Mouse (Mus musculus): Measurements from ENCODE around the gene Kif26b.
A peak's percentile ranks its signal among the peaks of the same experiment; 100 is the strongest.

Gene Kif26b

GRCm38 (mm10) chr1:178528431-178529351 lies at the start of gene Kif26b:
TSS of gene Kif26b (plus strand) at chr1:178529125.
- DNase-seq (ENCODE audit: low spot score in 2 of 2): peak; percentile 67 to 69

GRCm38 (mm10) chr1:178483854-178484253 lies 45.1 kb upstream of the Kif26b start:
- DNase-seq (ENCODE audit: low spot score in 2 of 2): no peak

- DNase-seq (ENCODE audit: low spot score in 2 of 2): no peak
Observed at GRCm38 (mm10) chr1:178485138-178485867, 43.6 kb upstream of the Kif26b start.

- DNase-seq (ENCODE audit: low spot score in 2 of 2): no peak
Observed at GRCm38 (mm10) chr1:178485868-178486220, 43.1 kb upstream of the Kif26b start.

GRCm38 (mm10) chr1:178486828-178487227 lies 42.1 kb upstream of the Kif26b start:
- DNase-seq (ENCODE audit: low spot score in 2 of 2): peak; percentile 43 to 59

- peak in 1 of 2 experiments; percentile 38 for DNase-seq (ENCODE audit: low spot score in 2 of 2)
Observed at GRCm38 (mm10) chr1:178489127-178489526, 39.8 kb upstream of the Kif26b start.

- no peak for DNase-seq (ENCODE audit: low spot score in 2 of 2)
Observed at GRCm38 (mm10) chr1:178491733-178492132, 37.2 kb upstream of the Kif26b start.

GRCm38 (mm10) chr1:178492493-178492892 lies 36.4 kb upstream of the Kif26b start:
- no peak for DNase-seq (ENCODE audit: low spot score in 2 of 2)

- no peak for DNase-seq (ENCODE audit: low spot score in 2 of 2)
Observed at GRCm38 (mm10) chr1:178496186-178496585, 32.7 kb upstream of the Kif26b start.

- no peak for DNase-seq (ENCODE audit: low spot score in 2 of 2)
Observed at GRCm38 (mm10) chr1:178496841-178497240, 32.1 kb upstream of the Kif26b start.

GRCm38 (mm10) chr1:178506938-178507337 lies 22.0 kb upstream of the Kif26b start:
- DNase-seq (ENCODE audit: low spot score in 2 of 2): no peak

- DNase-seq (ENCODE audit: low spot score in 2 of 2): no peak
Observed at GRCm38 (mm10) chr1:178512323-178513031, 16.4 kb upstream of the Kif26b start.

GRCm38 (mm10) chr1:178513954-178514353 lies 15.0 kb upstream of the Kif26b start:
- DNase-seq (ENCODE audit: low spot score in 2 of 2): no peak

- no peak for DNase-seq (ENCODE audit: low spot score in 2 of 2)
Observed at GRCm38 (mm10) chr1:178515839-178516238, 13.1 kb upstream of the Kif26b start.

GRCm38 (mm10) chr1:178522389-178522788 lies 6.5 kb upstream of the Kif26b start:
- peak in 1 of 2 experiments; percentile 35 for DNase-seq (ENCODE audit: low spot score in 2 of 2)

GRCm38 (mm10) chr1:178523152-178523551 lies 5.8 kb upstream of the Kif26b start:
- no peak for DNase-seq (ENCODE audit: low spot score in 2 of 2)

GRCm38 (mm10) chr1:178527185-178527546 lies 1.8 kb upstream of the Kif26b start:
- DNase-seq (ENCODE audit: low spot score in 2 of 2): peak; percentile 84 to 89

GRCm38 (mm10) chr1:178527547-178528361 lies 1.2 kb upstream of the Kif26b start:
- peak; percentile 52 to 58 for DNase-seq (ENCODE audit: low spot score in 2 of 2)

GRCm38 (mm10) chr1:178529512-178530300 lies 781 bp downstream of the Kif26b start:
- DNase-seq (ENCODE audit: low spot score in 2 of 2): peak; percentile 43 to 47

- DNase-seq (ENCODE audit: low spot score in 2 of 2): peak; percentile 86 to 91
Observed at GRCm38 (mm10) chr1:178530301-178531078, 1.6 kb downstream of the Kif26b start.
